Mouse (Mus musculus) limb, embryonic 11.5 days (tissue): Measurements from ENCODE around the gene Cd48. TPM values are rescaled to one million over a fixed set of nuclear protein-coding genes. Genes with fewer than 3 reads are reported as not detected.
"Not testable (repeated sequence)": the region's sequence is repeated elsewhere in the genome, so short reads cannot be mapped to it uniquely, and the experiment has no call there.

Source experiments
- ATAC-seq: fragments of 200-750 bp; cut with Nextera tagmentation; 2 replicates; pipeline ENCODE4 v1.8.0; 2017; ENCODE audit warnings: low read depth; ENCODE audit not compliant: insufficient number of reproducible peaks, low FRiP score, low TSS enrichment
- DNase-seq: peaks from one replicate; pipeline ENCODE4 v3.0.0-alpha.2; 2015; ENCODE audit warnings: low spot score
- H3K27ac ChIP-seq: fragments of 300-500 bp; sonication (generic); replicated peaks from 2 replicates; pipeline ENCODE4 v1.5.1; 2014; ENCODE audit warnings: low read depth, mild to moderate bottlenecking, low read length
- H3K27me3 ChIP-seq: fragments of 300-500 bp; sonication (generic); 2 replicates; pipeline ENCODE4 v1.6.1; 2014; ENCODE audit warnings: mild to moderate bottlenecking, low read length, mixed read lengths; ENCODE audit not compliant: control insufficient read depth, insufficient read depth
- H3K36me3 ChIP-seq: fragments of 300-500 bp; sonication (generic); 2 replicates; pipeline ENCODE4 v1.6.1; 2014; ENCODE audit warnings: mild to moderate bottlenecking, low read length, moderate library complexity, mixed read lengths; ENCODE audit not compliant: control insufficient read depth, insufficient read depth
- H3K4me1 ChIP-seq: fragments of 300-500 bp; sonication (generic); 2 replicates; pipeline ENCODE4 v1.6.1; 2014; ENCODE audit warnings: low read length, mixed read lengths; ENCODE audit not compliant: control insufficient read depth, insufficient read depth
- H3K4me2 ChIP-seq: fragments of 300-500 bp; sonication (generic); 2 replicates; pipeline ENCODE4 v1.6.1; 2014; ENCODE audit warnings: low read depth, mild to moderate bottlenecking, moderate library complexity; ENCODE audit not compliant: severe bottlenecking
- H3K4me3 ChIP-seq: fragments of 300-500 bp; sonication (generic); 2 replicates; pipeline ENCODE4 v1.5.1; 2014; ENCODE audit warnings: low read depth, low read length
- H3K9ac ChIP-seq: fragments of 300-500 bp; sonication (generic); 2 replicates; pipeline ENCODE4 v1.6.1; 2014; ENCODE audit warnings: mild to moderate bottlenecking, low read length
- H3K9me3 ChIP-seq: fragments of 300-500 bp; sonication (generic); 2 replicates; pipeline ENCODE4 v1.6.1; 2016; ENCODE audit warnings: low read length; ENCODE audit not compliant: control insufficient read depth
- WGBS: fragments of 180-500 bp; shearing (Covaris S2); extraction: QIAGEN DNeasy Blood & Tissue Kit; methylation state at CpG from one replicate; pipeline ENCODE4 v1.1.7; 2014; 5-methylcytosine and 5-hydroxymethylcytosine counted together
- polyA plus RNA-seq: library from polyadenylated mRNA; unstranded; fragments of >200 nt; fragmentation: Nextera tagmentation; extraction: Ambion mirVana; gene quantifications from 2 replicates; pipeline ENCODE4 v1.2.1, GENCODE M21; 2014

The Cd48 gene
- polyA plus RNA-seq, 1 experiment from 2014 or later = 0.49 TPM

- Histone ChIP-seq H3K4me1 (no peaks in the 10 kb centered on the region), H3K27ac (no peak overlapping the region), H3K9me3 (no peaks in the 10 kb centered on the region), H3K9ac (no peak overlapping the region), H3K4me2 (no peak overlapping the region), H3K36me3 (no peaks in the 10 kb centered on the region), H3K27me3 (no peaks in the 10 kb centered on the region), H3K4me3 (no peak overlapping the region)
- WGBS = 82% methylated on average over 8 of the region's 8 CpGs
- ATAC-seq (no peak), DNase-seq (no peak)
Measured at GRCm38 (mm10) chr1:171648840-171649239, 33.0 kb upstream of the Cd48 start.

- Histone ChIP-seq H3K4me3 (no peak within 1 kb of the TSS), H3K27ac (no peak within 1 kb of the TSS), H3K9ac (no peak within 1 kb of the TSS), H3K9me3 (no peaks in the 10 kb centered on the region), H3K4me2 (no peak within 1 kb of the TSS), H3K36me3 (no peaks in the 10 kb centered on the region), H3K4me1 (no peaks in the 10 kb centered on the region), H3K27me3 (no peaks in the 10 kb centered on the region)
- ATAC-seq (no peak), DNase-seq (no peak)
- WGBS = 78% methylated on average over 5 of the region's 5 CpGs
Measured at GRCm38 (mm10) chr1:171652734-171653133, 29.1 kb upstream of the Cd48 start, which contains the start of gene Slamf7. TSS of gene Slamf7 (minus strand) at chr1:171653035.

- Histone ChIP-seq H3K9ac (no peak overlapping the region), H3K36me3 (no peaks in the 10 kb centered on the region), H3K4me3 (no peak overlapping the region), H3K4me1 (no peaks in the 10 kb centered on the region), H3K4me2 (no peak overlapping the region), H3K9me3 (no peaks in the 10 kb centered on the region), H3K27ac (no peak overlapping the region), H3K27me3 (no peaks in the 10 kb centered on the region)
- DNase-seq (no peak), ATAC-seq (no peak)
- 80% methylated on average over 5 of the region's 5 CpGs for WGBS
Measured at GRCm38 (mm10) chr1:171658561-171658991, 23.2 kb upstream of the Cd48 start.

- Histone ChIP-seq H3K9ac (no peak overlapping the region), H3K36me3 (no peaks in the 10 kb centered on the region), H3K27me3 (no peaks in the 10 kb centered on the region), H3K9me3 (no peaks in the 10 kb centered on the region), H3K27ac (no peak overlapping the region), H3K4me3 (no peak overlapping the region), H3K4me1 (no peaks in the 10 kb centered on the region), H3K4me2 (no peak overlapping the region)
- no peak for DNase-seq
- no peak for ATAC-seq
- WGBS = 95% methylated on average over 1 of the region's 1 CpGs
Measured at GRCm38 (mm10) chr1:171660423-171660822, 21.4 kb upstream of the Cd48 start.

- no peak for DNase-seq
- no peaks in the 10 kb centered on the region for H3K27me3 ChIP-seq
- WGBS = 79% methylated on average over 2 of the region's 2 CpGs
Measured at GRCm38 (mm10) chr1:171661482-171661881, 20.3 kb upstream of the Cd48 start.

GRCm38 (mm10) chr1:171663757-171664156 is 18.1 kb upstream of the Cd48 start:
- Histone ChIP-seq H3K4me1 (no peaks in the 10 kb centered on the region), H3K36me3 (no peaks in the 10 kb centered on the region), H3K4me3 (no peak overlapping the region), H3K27me3 (no peaks in the 10 kb centered on the region), H3K9ac (no peak overlapping the region), H3K4me2 (no peak overlapping the region), H3K9me3 (no peaks in the 10 kb centered on the region), H3K27ac (no peak overlapping the region)
- WGBS = 86% methylated on average over 2 of the region's 2 CpGs
- ATAC-seq = no peak
- no peak for DNase-seq

More at GRCm38 (mm10) chr1:171661482-171661881, 20.3 kb upstream of the Cd48 start:
- Histone ChIP-seq H3K27ac (no peak overlapping the region), H3K4me2 (no peak overlapping the region), H3K4me3 (no peak overlapping the region), H3K4me1 (no peaks in the 10 kb centered on the region), H3K36me3 (no peaks in the 10 kb centered on the region), H3K9ac (no peak overlapping the region), H3K9me3 (no peaks in the 10 kb centered on the region)
- no peak for ATAC-seq

- ATAC-seq (no peak), DNase-seq (no peak)
- Histone ChIP-seq H3K9me3 (no peaks in the 10 kb centered on the region), H3K9ac (no peak overlapping the region), H3K4me3 (no peak overlapping the region), H3K27me3 (no peaks in the 10 kb centered on the region), H3K36me3 (no peaks in the 10 kb centered on the region), H3K4me2 (no peak overlapping the region), H3K27ac (no peak overlapping the region), H3K4me1 (no peaks in the 10 kb centered on the region)
- 86% methylated on average over 6 of the region's 6 CpGs for WGBS
Measured at GRCm38 (mm10) chr1:171666350-171666749, 15.5 kb upstream of the Cd48 start.

GRCm38 (mm10) chr1:171667160-171667559 is 14.6 kb upstream of the Cd48 start:
- H3K36me3 ChIP-seq = no peaks in the 10 kb centered on the region
- no peak for ATAC-seq

GRCm38 (mm10) chr1:171672451-171672850 is 9.4 kb upstream of the Cd48 start:
- not testable (repeated sequence) for H3K4me1 ChIP-seq, H3K9me3 ChIP-seq, H3K4me3 ChIP-seq, H3K36me3 ChIP-seq, DNase-seq, H3K27me3 ChIP-seq, H3K9ac ChIP-seq, H3K27ac ChIP-seq, H3K4me2 ChIP-seq, ATAC-seq
- WGBS = 91% methylated on average over 2 of the region's 2 CpGs

More at GRCm38 (mm10) chr1:171667160-171667559, 14.6 kb upstream of the Cd48 start:
- Histone ChIP-seq H3K4me3 (no peak overlapping the region), H3K27ac (no peak overlapping the region), H3K4me2 (no peak overlapping the region), H3K4me1 (no peaks in the 10 kb centered on the region), H3K27me3 (no peaks in the 10 kb centered on the region), H3K9me3 (no peaks in the 10 kb centered on the region), H3K9ac (no peak overlapping the region)
- DNase-seq = no peak
- 83% methylated on average over 1 of the region's 1 CpGs for WGBS
